Mouse (Mus musculus) lung, adult 2 months (tissue): Measurements from ENCODE around the gene Pelo. TPM values are rescaled to one million over a fixed set of nuclear protein-coding genes. Genes with fewer than 3 reads are reported as not detected.

Experiments used
- DNase-seq: peaks from one replicate; pipeline ENCODE4 v3.0.0; 2022
- H3K4me1 ChIP-seq: fragments of 200-500 bp; 2 replicates; pipeline ENCODE4 v1.6.1; 2011; ENCODE audit warnings: low read length; ENCODE audit not compliant: control insufficient read depth, insufficient read depth
- H3K4me3 ChIP-seq: fragments of 200-500 bp; replicated peaks from 2 replicates; pipeline ENCODE3; 2011; ENCODE audit warnings: low read depth, mild to moderate bottlenecking, control low read depth, low read length; ENCODE audit errors: extremely low read depth
- CTCF ChIP-seq: fragments of 200-500 bp; IDR thresholded peaks from 2 replicates; pipeline ENCODE4 v1.5.1; 2011; ENCODE audit warnings: mild to moderate bottlenecking, low read length, control low read depth; ENCODE audit not compliant: insufficient read depth
- POLR2A ChIP-seq: fragments of 200-500 bp; IDR thresholded peaks from 2 replicates; pipeline ENCODE4 v1.6.1; 2011; ENCODE audit warnings: low read depth, mild to moderate bottlenecking, control low read depth, low read length, borderline replicate concordance; ENCODE audit errors: extremely low read depth
- WGBS: fragments of 180-500 bp; shearing (Covaris S2); methylation state at CpG from one replicate; pipeline ENCODE4 v1.1.7; 2018; 5-methylcytosine and 5-hydroxymethylcytosine counted together
- polyA plus RNA-seq: library from polyadenylated mRNA; depleted of rRNA; stranded (reverse); fragments of >200 nt; gene quantifications from 2 replicates; pipeline ENCODE4 v1.2.3, GENCODE M21; 2012

The Pelo gene
- polyA plus RNA-seq, 1 experiment: 30.2 TPM

DNA sequence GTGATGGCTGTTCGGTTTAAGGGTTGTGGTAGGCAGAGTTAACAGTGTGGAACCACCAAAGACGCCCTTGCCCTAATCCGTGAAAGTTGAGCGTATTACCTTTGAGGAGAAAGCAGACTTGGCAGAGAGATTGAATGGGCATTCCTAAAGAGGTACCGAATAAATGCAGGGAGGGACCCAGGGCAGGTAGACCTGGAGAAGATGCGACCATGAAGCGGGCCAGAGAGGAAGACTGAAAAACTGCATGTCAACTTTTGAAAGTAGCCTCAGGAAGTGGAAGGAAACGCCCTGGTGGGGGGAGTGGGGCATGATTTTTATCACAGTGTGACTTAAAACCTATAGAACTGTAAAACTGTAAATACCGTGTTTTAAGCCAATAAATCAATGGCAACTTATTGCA, 9.4 kb upstream of the Pelo start:
- DNase-seq: no peak
- peak overlapping the region; percentile 68 for H3K4me3 ChIP-seq
- WGBS: 51% methylated on average over 9 of the region's 9 CpGs
- TF ChIP-seq CTCF: no peak
- no peak for TF ChIP-seq POLR2A
- peaks cover 9% of the 10 kb centered on the region for H3K4me1 ChIP-seq

DNA sequence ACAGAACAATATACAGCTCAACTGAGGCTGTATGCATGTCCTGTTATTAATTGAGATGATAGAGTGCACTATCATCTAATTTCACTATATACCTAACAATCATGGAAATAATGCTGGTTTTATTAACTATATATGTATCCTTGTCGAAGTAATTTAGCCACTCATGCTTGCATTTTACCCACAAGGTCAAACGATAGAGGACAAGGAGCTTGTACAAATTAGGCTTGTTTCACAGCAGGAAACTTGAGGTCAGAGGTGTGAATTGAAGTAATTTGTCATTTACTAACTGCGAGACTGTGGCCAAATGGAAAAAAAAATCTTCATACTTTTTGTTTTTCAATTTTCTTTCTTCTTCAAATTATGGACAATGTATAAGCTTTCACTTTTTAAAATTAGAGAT, 8.2 kb upstream of the Pelo start:
- peaks cover 9% of the 10 kb centered on the region for H3K4me1 ChIP-seq
- 55% methylated on average over 3 of the region's 3 CpGs for WGBS
- no peak for DNase-seq
- peak overlapping the region; percentile 43 for H3K4me3 ChIP-seq
- TF ChIP-seq POLR2A: no peak

DNA sequence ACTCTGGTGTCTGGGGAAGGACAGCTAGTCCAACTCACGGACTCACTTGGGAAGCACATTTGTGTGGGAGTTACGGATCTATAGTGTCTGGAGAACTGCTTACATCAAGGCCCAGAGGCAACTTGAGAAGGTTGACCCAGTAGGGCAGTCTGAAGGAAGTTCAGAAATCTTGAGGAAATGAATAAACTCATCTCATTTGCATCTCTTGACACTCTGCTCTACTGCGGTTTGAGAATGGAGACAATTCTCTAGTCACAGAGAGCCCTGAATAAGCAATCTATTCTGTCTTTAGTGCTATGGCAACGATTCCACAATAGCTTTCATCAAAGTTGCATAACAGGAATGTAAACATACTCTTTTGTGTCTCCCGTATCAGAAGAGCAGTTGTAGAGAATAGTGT, 7.0 kb upstream of the Pelo start:
- DNase-seq: no peak
- 29% methylated on average over 5 of the region's 5 CpGs for WGBS
- TF ChIP-seq POLR2A (no peak), CTCF (no peak)
- Histone ChIP-seq H3K4me1 (peaks cover 9% of the 10 kb centered on the region), H3K4me3 (peak overlapping the region; percentile 2)

DNA sequence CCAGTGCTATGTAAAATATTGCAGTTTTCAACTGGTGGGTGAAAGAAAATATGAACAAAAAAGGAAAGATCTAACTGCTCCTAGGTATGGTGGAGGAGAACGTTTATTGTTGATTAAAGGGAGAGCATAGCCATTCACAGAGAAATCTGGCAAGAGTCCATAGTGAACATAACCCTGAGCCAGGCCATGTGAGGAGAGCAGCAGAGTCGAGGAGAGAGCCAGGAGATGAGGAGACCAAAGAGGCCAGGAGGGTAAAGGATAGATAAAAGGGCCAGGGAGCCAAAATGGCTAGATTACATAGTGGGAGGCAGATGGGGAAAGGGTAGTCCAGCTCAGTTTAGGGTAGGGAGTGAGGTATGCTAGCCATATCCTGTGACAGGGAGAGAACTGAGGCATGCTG, 6.2 kb upstream of the Pelo start:
- TF ChIP-seq CTCF (no peak), POLR2A (no peak)
- DNase-seq: no peak
- H3K4me3 ChIP-seq: no peak overlapping the region
- 16% methylated on average over 2 of the region's 2 CpGs for WGBS
- H3K4me1 ChIP-seq: peaks cover 12% of the 10 kb centered on the region

DNA sequence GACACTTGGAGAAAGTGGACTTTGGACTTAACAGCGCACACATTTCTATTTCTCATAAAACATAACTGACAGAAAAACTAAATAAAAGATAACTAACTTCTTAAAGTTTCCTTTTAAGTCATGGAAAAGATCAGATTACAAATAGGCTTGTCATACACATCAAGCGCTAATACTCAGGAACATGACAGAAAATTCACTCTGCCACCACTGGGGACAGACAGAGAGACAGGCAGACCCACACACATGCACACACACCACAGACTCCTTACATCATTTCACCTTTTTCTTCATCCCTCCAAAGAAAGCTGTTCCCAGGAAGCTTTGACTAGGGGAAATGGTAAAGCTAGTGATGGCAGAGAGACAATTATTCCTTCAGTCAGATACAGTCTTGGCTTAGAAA, 5.4 kb upstream of the Pelo start:
- peaks cover 13% of the 10 kb centered on the region for H3K4me1 ChIP-seq
- WGBS: 68% methylated on average over 2 of the region's 2 CpGs
- TF ChIP-seq POLR2A (no peak), CTCF (peak; percentile 26; the same call in 1 of the 2 replicates)
- H3K4me3 ChIP-seq: no peak overlapping the region
- DNase-seq: no peak

DNA sequence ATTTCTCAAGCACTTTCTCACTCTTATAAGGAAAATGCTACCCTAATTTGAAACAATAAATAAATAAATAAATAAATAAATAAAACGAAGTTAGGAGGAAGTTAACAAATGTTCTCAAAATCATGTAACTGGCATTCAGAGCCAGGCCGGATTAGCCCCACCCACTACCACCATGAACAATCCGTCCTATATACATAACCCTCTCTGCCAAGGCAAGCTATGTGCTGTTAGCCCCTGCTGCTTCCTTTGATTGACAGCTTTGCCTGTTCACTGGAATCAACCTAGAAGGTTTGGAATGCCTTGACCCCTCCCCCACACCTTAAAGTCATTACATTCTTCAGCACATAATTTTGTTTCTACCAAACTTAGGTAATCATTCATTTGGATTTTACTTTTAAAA, 1.5 kb upstream of the Pelo start:
- Histone ChIP-seq H3K4me1 (peaks cover 21% of the 10 kb centered on the region), H3K4me3 (no peak overlapping the region)
- WGBS: 38% methylated on average over 3 of the region's 3 CpGs
- TF ChIP-seq CTCF: no peak
- TF ChIP-seq POLR2A: no peak
- DNase-seq: no peak

DNA sequence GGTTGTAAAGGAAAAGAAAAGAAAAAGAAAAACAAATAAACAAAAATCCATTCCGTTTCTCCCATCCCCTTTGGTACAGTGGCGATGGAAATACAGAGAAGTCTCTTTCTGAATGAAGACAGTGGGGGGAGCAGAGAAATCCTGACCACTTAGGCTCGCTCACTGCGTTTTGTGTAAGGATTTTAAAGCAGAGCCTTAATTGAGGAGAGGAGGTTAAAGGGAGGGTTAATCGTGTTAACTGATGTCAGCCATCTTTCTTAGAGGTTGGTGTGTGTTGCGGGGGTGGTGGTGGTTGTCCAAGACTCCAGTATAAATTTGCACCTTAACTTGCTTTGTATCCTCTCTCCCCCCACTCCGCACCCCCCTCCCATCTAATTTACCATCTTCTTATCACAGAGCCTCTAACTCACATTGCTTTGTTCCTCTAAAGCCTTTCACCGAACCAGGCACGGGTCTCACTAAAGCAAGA, 1.0 kb upstream of the Pelo start:
- no peak for TF ChIP-seq CTCF
- no peak for TF ChIP-seq POLR2A
- H3K4me3 ChIP-seq: peak overlapping the region; percentile 16
- H3K4me1 ChIP-seq: peaks cover 23% of the 10 kb centered on the region
- 38% methylated on average over 9 of the region's 9 CpGs for WGBS
- DNase-seq: no peak

DNA sequence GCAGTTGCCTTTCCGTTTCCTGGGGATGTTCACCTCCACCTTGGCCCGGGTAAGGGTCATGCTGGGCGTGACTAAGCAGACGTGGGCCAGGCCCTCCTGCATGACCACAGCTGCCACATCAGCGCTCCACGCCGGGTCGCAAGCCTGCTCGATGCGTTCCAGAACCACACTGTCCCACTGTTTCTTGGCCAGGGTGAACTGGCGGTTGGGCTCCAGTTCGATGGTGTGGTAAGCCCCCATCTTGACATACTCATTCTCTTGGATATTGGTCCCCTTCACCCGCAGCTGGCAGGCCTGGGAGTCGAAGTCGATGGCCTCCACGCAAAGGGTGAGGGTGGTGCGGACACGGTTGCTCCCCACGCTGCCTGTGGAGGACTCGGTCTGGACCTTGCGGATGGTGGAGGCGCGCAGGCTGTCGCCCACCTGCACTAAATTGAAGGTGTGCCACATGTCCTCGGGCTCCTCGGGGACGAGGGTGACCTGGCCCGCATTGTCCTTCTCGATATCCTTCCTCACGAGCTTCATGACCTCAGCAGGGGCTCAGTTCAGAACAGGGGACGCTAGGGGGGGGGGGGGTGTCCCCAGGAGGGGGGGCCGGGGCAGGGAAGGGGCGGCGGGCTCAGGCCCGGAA, 476 bp downstream of the Pelo start:
- Histone ChIP-seq H3K4me1 (peaks cover 25% of the 10 kb centered on the region), H3K4me3 (peak overlapping the region; percentile 70)
- DNase-seq: peak; percentile 38
- TF ChIP-seq POLR2A (peak; percentile 30; the same call in 1 of the 2 replicates), CTCF (no peak)
- whole genome bisulfite sequencing: 5% methylated on average over 35 of the region's 35 CpGs

DNA sequence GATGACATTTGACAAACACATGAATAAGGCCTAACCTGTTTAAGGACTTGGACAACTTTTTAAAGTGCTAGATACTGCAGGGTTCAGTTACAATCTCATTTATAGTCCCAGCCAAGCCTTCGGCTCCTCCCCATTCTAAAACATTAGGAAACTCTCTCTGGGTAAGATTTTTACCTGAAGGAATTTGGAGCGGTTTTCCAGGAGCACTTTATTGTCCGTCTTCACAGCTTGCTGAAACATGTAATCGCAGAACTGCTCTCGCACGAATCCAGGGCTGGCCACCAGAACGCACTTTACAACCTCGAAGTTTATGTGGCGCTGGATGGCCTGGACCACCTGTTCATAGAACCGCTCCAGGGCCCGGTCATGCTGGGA, 979 bp downstream of the Pelo start:
- TF ChIP-seq POLR2A (no peak), CTCF (no peak)
- 34% methylated on average over 11 of the region's 11 CpGs for WGBS
- DNase-seq: no peak
- Histone ChIP-seq H3K4me3 (peak overlapping the region; percentile 70), H3K4me1 (peaks cover 25% of the 10 kb centered on the region)

DNA sequence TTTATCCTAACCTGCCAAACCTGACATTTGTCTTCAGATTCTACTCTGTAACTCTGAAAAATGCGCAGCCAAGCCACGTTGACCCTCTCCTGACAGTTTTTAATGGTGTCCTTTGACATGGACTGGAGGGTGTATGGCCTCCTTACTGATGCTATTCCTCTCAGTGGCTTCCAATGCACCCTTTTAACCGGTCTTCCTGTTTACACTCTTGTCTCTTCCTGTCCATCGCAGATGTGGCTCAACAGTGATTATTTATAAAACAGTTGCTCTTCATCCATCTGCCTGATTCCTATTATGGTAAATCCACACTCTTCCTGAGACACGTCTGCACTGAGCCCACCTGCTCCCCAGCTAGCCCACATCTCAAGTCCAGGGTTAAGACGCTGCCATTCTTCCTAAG, 4.0 kb downstream of the Pelo start:
- WGBS: 47% methylated on average over 6 of the region's 6 CpGs
- Histone ChIP-seq H3K4me1 (peaks cover 20% of the 10 kb centered on the region), H3K4me3 (no peak overlapping the region)
- no peak for DNase-seq
- TF ChIP-seq CTCF: no peak
- no peak for TF ChIP-seq POLR2A
